Mouse (Mus musculus) kidney, adult 18-20 months (tissue): ENCODE results near the gene Eif6.

ENCODE experiments used
- DNase-seq: peaks from one replicate; pipeline ENCODE4 v3.0.0; 2021

Eif6 gene

GRCm38 (mm10) chr2:155820779-155821178 lies 5.9 kb downstream of the Eif6 start:
- DNase-seq: no peak

GRCm38 (mm10) chr2:155819449-155820251 lies 7.1 kb downstream of the Eif6 start:
- DNase-seq: peak; percentile 51

- DNase-seq: no peak
These were observed 7.5 kb downstream of the Eif6 start, which contains the start of gene BC029722 for GRCm38 (mm10) chr2:155819392-155819448. BC029722 (minus strand) TSS chr2:155819426.

GRCm38 (mm10) chr2:155818596-155819391 lies 7.9 kb downstream of the Eif6 start:
- peak; percentile 96 for DNase-seq

GRCm38 (mm10) chr2:155817301-155818245 lies 9.2 kb downstream of the Eif6 start:
- DNase-seq: no peak

GRCm38 (mm10) chr2:155816179-155816578 lies 10.5 kb downstream of the Eif6 start:
- no peak for DNase-seq

- DNase-seq: no peak
These were observed 11.9 kb downstream of the Eif6 start for GRCm38 (mm10) chr2:155814829-155815228.

GRCm38 (mm10) chr2:155812637-155813036 lies 14.1 kb downstream of the Eif6 start:
- DNase-seq: no peak

GRCm38 (mm10) chr2:155811821-155812396 lies 14.8 kb downstream of the Eif6 start:
- DNase-seq: peak; percentile 81

GRCm38 (mm10) chr2:155809620-155810019 lies 17.1 kb downstream of the Eif6 start:
- DNase-seq: no peak

- DNase-seq: no peak
These were observed 19.3 kb downstream of the Eif6 start for GRCm38 (mm10) chr2:155807408-155807807.

- DNase-seq: no peak
These were observed 20.2 kb downstream of the Eif6 start for GRCm38 (mm10) chr2:155806548-155806947.

- DNase-seq: no peak
These were observed 20.8 kb downstream of the Eif6 start for GRCm38 (mm10) chr2:155805925-155806255.

GRCm38 (mm10) chr2:155805231-155805924 lies 21.3 kb downstream of the Eif6 start:
- DNase-seq: peak; percentile 62

GRCm38 (mm10) chr2:155804053-155804452 lies 22.7 kb downstream of the Eif6 start:
- no peak for DNase-seq

- DNase-seq: no peak
These were observed 24.0 kb downstream of the Eif6 start for GRCm38 (mm10) chr2:155802761-155803160.

- DNase-seq: no peak
These were observed 28.1 kb downstream of the Eif6 start for GRCm38 (mm10) chr2:155798613-155799012.

GRCm38 (mm10) chr2:155794674-155795445 lies 31.9 kb downstream of the Eif6 start:
- no peak for DNase-seq

- no peak for DNase-seq
These were observed 33.8 kb downstream of the Eif6 start for GRCm38 (mm10) chr2:155792899-155793298.

- no peak for DNase-seq
These were observed 38.5 kb downstream of the Eif6 start for GRCm38 (mm10) chr2:155787949-155788931.

- no peak for DNase-seq
These were observed 39.8 kb downstream of the Eif6 start for GRCm38 (mm10) chr2:155786905-155787304.
